Mouse (Mus musculus) inflammation-experienced regulatory T-cells, adult 6 months (primary cell): ENCODE results near the gene Slc4a4. TPM values are rescaled to one million over a fixed set of nuclear protein-coding genes. Genes with fewer than 3 reads are reported as not detected.
"Not testable (repeated sequence)": the region's sequence is repeated elsewhere in the genome, so short reads cannot be mapped to it uniquely, and the experiment has no call there.

ENCODE experiments used
- ATAC-seq: one replicate; pipeline ENCODE4 v1.8.0; 2017
- polyA plus RNA-seq, 3 experiments: library from polyadenylated mRNA; unstranded; fragments of 100-300 nt; shearing (Covaris generic); gene quantifications; one replicate each; pipeline ENCODE4 v1.2.1; 2017

Slc4a4 gene
- polyA plus RNA-seq, 3 experiments from 2014 or later = 0.09 TPM; not detected in 2

GRCm38 (mm10) chr5:88961351-88961761, 74.7 kb downstream of the Slc4a4 start:
- no peak for ATAC-seq

- ATAC-seq = no peak
These were observed 78.2 kb downstream of the Slc4a4 start for GRCm38 (mm10) chr5:88964685-88965290.

GRCm38 (mm10) chr5:88966507-88966906, 79.9 kb downstream of the Slc4a4 start:
- ATAC-seq = no peak

- ATAC-seq = no peak
These were observed 82.5 kb downstream of the Slc4a4 start for GRCm38 (mm10) chr5:88968923-88969639.

GRCm38 (mm10) chr5:88971554-88971953, 84.9 kb downstream of the Slc4a4 start:
- no peak for ATAC-seq

GRCm38 (mm10) chr5:88972277-88972676, 85.7 kb downstream of the Slc4a4 start:
- no peak for ATAC-seq

- no peak for ATAC-seq
These were observed 86.5 kb downstream of the Slc4a4 start for GRCm38 (mm10) chr5:88973130-88973529.

GRCm38 (mm10) chr5:88975694-88976093, 89.1 kb downstream of the Slc4a4 start:
- no peak for ATAC-seq

GRCm38 (mm10) chr5:88976428-88976827, 89.8 kb downstream of the Slc4a4 start:
- ATAC-seq = no peak

- ATAC-seq = no peak
These were observed 94.1 kb downstream of the Slc4a4 start for GRCm38 (mm10) chr5:88980740-88981139.

GRCm38 (mm10) chr5:88981243-88982014, 94.8 kb downstream of the Slc4a4 start:
- no peak for ATAC-seq

GRCm38 (mm10) chr5:88982040-88982736, 95.6 kb downstream of the Slc4a4 start:
- no peak for ATAC-seq

- no peak for ATAC-seq
These were observed 96.6 kb downstream of the Slc4a4 start for GRCm38 (mm10) chr5:88983170-88983569.

- ATAC-seq = no peak
These were observed 97.0 kb downstream of the Slc4a4 start for GRCm38 (mm10) chr5:88983652-88984051.

GRCm38 (mm10) chr5:88989018-88989417, 102.4 kb downstream of the Slc4a4 start:
- ATAC-seq = no peak

- ATAC-seq = no peak
These were observed 103.7 kb downstream of the Slc4a4 start for GRCm38 (mm10) chr5:88990196-88990747.

- not testable (repeated sequence) for ATAC-seq
These were observed 104.7 kb downstream of the Slc4a4 start for GRCm38 (mm10) chr5:88991309-88991708.

GRCm38 (mm10) chr5:88994533-88994932, 107.9 kb downstream of the Slc4a4 start:
- no peak for ATAC-seq

GRCm38 (mm10) chr5:88996246-88996645, 109.6 kb downstream of the Slc4a4 start:
- ATAC-seq = no peak

- no peak for ATAC-seq
These were observed 110.7 kb downstream of the Slc4a4 start for GRCm38 (mm10) chr5:88997277-88997676.

GRCm38 (mm10) chr5:88999793-89000192, 113.2 kb downstream of the Slc4a4 start:
- ATAC-seq = no peak

GRCm38 (mm10) chr5:89000598-89000997, 114.0 kb downstream of the Slc4a4 start:
- ATAC-seq = no peak

GRCm38 (mm10) chr5:89010116-89010515, 123.5 kb downstream of the Slc4a4 start:
- ATAC-seq = no peak
